Mouse (Mus musculus): ENCODE measurements around the gene Lgi4.

DNA sequence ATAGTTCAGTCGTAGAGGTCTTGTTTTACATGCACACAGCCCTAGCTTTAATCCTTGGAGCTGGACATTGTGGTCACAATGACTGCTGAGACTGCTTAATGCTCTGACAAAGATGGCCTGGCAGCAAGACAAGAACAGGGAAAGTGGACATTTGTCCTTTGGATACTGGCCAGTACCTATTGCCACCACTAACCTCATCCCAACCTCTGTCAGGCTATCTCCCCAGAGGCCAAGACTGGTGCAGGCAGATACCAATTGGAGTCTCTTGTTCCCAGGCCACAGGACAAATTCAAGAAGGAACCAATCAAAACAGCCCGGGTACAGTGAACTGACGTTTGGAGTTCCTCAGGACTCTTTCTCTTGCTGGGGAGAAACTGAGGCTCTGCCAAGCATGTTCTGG, 29.1 kb downstream of the Lgi4 start:
- TF ChIP-seq HCFC1 (IDR thresholded peaks at IDR 0.05; ENCODE audit: borderline replicate concordance, insufficient read depth, low read length) (no peak), MAFK (IDR thresholded peaks at IDR 0.05; ENCODE audit: insufficient read depth, low read depth, low read length) (no peak)
